9 mouse cellular contexts compared by ENCODE assay signal in genomic region chr5:36040398-36041235, GRCm38 (mm10).
DNase-seq lines count a peak whose midpoint lies in the region; ATAC-seq lines count a peak whose summit lies in the region.
"Had no signal": no experiment of that assay in that cellular context is flagged by ENCODE, and none has a peak within 500 bp of the region (broad histone marks: within the 10 kb centered on the region; RNA-seq: fewer than 3 reads in every experiment).

No protein-coding gene starts in this region.

- H3K9ac ChIP-seq in embryonic facial prominence, embryonic 12.5 days: no peak overlapping the region
- H3K9ac ChIP-seq in liver, embryonic 11.5 days (ENCODE audit: low read depth, low read length): no peak overlapping the region

- no peak for DNase-seq in embryonic facial prominence, embryonic 10.5 days (ENCODE audit: low spot score)
- DNase-seq in urinary bladder, postnatal 25 days (ENCODE audit: low spot score): peak; percentile 8
- DNase-seq in urinary bladder, adult 18-20 months (ENCODE audit: low spot score in 2 of 2): no peak
- peak; percentile 70 to 78 for DNase-seq in heart, postnatal 10 days
- peak; percentile 67 to 82 for DNase-seq in lung, postnatal 4 days
- no peak for DNase-seq in liver, embryonic 11.5 days (ENCODE audit: low spot score)

- intact Hi-C loops in heart, postnatal 10 days (cut with DNase I): no loop called here

- peak; percentile 30; the same call in 1 of the 2 replicates for ATAC-seq in embryonic facial prominence, embryonic 12.5 days (ENCODE audit: insufficient number of reproducible peaks, insufficient read depth, low FRiP score, low TSS enrichment)
- no peak for ATAC-seq in megakaryocyte-erythroid progenitor cell, adult 5-6 weeks (replicated peaks; ENCODE audit: low FRiP score, low TSS enrichment, poor library complexity, severe bottlenecking)
- no peak for ATAC-seq in liver, embryonic 11.5 days (replicated peaks; ENCODE audit: low FRiP score)

- no peaks in the 10 kb centered on the region for H3K9me3 ChIP-seq in embryonic facial prominence, embryonic 12.5 days
- H3K9me3 ChIP-seq in embryonic facial prominence, embryonic 10.5 days: no peaks in the 10 kb centered on the region
- H3K9me3 ChIP-seq in liver, embryonic 11.5 days (ENCODE audit: control insufficient read depth, low read length): no peaks in the 10 kb centered on the region

- no peak overlapping the region for H3K4me2 ChIP-seq in embryonic facial prominence, embryonic 12.5 days (replicated peaks)
- no peak overlapping the region for H3K4me2 ChIP-seq in liver, embryonic 11.5 days

- 74% methylated on average over 13 of the region's 13 CpGs for WGBS in embryonic facial prominence, embryonic 12.5 days
- WGBS in embryonic facial prominence, embryonic 10.5 days: 84% methylated on average over 13 of the region's 13 CpGs
- 75% methylated on average over 13 of the region's 13 CpGs for WGBS in liver, embryonic 11.5 days

- peaks cover 10% of the 10 kb centered on the region; the same call in 1 of the 2 replicates for H3K4me1 ChIP-seq in embryonic facial prominence, embryonic 12.5 days
- H3K4me1 ChIP-seq in embryonic facial prominence, embryonic 10.5 days: peaks cover 6% of the 10 kb centered on the region; the same call in 1 of the 2 replicates
- no peaks in the 10 kb centered on the region for H3K4me1 ChIP-seq in liver, embryonic 11.5 days (replicated peaks; ENCODE audit: control insufficient read depth, insufficient read depth, low read length)

- H3K36me3 ChIP-seq in embryonic facial prominence, embryonic 12.5 days: 0 out of 2 replicates have a peak, but pooled peaks cover 4% of the 10 kb centered on the region
- H3K36me3 ChIP-seq in embryonic facial prominence, embryonic 10.5 days (replicated peaks): no peaks in the 10 kb centered on the region; the same call in 1 of the 2 replicates
- H3K36me3 ChIP-seq in liver, embryonic 11.5 days (ENCODE audit: control insufficient read depth, insufficient read depth, low read length): no peaks in the 10 kb centered on the region

- peak overlapping the region; percentile 47; the same call in 1 of the 2 replicates for H3K27ac ChIP-seq in embryonic facial prominence, embryonic 12.5 days
- no peak overlapping the region for H3K27ac ChIP-seq in embryonic facial prominence, embryonic 10.5 days (replicated peaks)
- no peak overlapping the region for H3K27ac ChIP-seq in liver, embryonic 11.5 days (ENCODE audit: low read depth, low read length)
- H3K27ac ChIP-seq: layer of hippocampus, adult 2 months had no signal

- no peak overlapping the region for H3K4me3 ChIP-seq in embryonic facial prominence, embryonic 12.5 days
- no peak overlapping the region for H3K4me3 ChIP-seq in embryonic facial prominence, embryonic 10.5 days
- no peak overlapping the region for H3K4me3 ChIP-seq in liver, embryonic 11.5 days (ENCODE audit: low read depth, low read length)
- H3K4me3 ChIP-seq: layer of hippocampus, adult 2 months had no signal

- no peaks in the 10 kb centered on the region for H3K27me3 ChIP-seq in embryonic facial prominence, embryonic 12.5 days
- no peaks in the 10 kb centered on the region for H3K27me3 ChIP-seq in embryonic facial prominence, embryonic 10.5 days (replicated peaks; ENCODE audit: low read depth, poor library complexity, severe bottlenecking)
- H3K27me3 ChIP-seq in liver, embryonic 11.5 days (replicated peaks; ENCODE audit: control insufficient read depth, insufficient read depth, low read length): no peaks in the 10 kb centered on the region

Comparison
In these comparisons a context has a peak if more than half of its experiments do, and no peak if none do; other contexts are left out.
1. DNase-seq: peak in urinary bladder, postnatal 25 days (single experiment), heart, postnatal 10 days (2 of 2) and lung, postnatal 4 days (2 of 2); none in embryonic facial prominence, embryonic 10.5 days (single experiment), urinary bladder, adult 18-20 months (0 of 2) and liver, embryonic 11.5 days (single experiment).